Mouse (Mus musculus): ENCODE results near the gene Gadd45gip1. TPM values are rescaled to one million over a fixed set of nuclear protein-coding genes. Genes with fewer than 3 reads are reported as not detected.

The Gadd45gip1 gene
- total RNA-seq, 1 experiment from 2014 or later = 14.1 TPM

DNA sequence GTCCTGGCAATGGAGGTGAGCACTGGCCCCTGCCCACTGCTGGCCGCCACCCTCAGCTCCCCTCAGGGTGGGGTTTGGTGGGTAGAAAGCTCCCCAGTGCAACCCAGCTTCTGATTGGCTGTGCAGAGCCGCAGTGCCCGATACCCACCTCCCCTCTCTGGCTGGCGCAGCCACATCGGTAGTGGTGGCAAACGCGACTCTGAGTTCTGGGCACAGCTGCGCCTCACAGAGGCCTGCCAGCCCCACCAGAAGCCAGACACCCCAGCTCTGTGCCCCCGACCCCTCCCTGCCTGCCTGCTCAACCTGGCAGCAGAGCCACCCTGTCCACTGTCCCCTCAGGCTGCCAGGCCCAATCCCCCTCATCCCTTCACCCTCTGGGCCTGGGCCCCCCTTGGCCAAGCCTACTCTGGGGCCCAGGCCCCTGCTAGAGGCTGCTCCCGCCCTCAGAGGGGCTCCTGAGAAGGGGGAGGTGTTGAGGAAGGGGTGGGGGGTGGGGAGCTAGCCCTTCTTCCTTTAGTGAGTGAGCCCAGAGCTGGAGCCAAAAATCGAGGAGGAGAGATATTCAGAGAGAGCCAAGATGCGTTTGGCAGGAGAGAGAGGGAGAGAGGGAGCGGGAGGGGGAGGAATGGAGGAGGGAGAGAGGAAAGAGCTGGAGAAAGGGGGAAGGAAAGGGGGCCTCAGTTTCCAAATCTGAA, 37.4 kb upstream of the Gadd45gip1 start:
- ATAC-seq (ENCODE audit: extremely low read depth, insufficient number of reproducible peaks, low FRiP score, poor library complexity, severe bottlenecking) = no peak

DNA sequence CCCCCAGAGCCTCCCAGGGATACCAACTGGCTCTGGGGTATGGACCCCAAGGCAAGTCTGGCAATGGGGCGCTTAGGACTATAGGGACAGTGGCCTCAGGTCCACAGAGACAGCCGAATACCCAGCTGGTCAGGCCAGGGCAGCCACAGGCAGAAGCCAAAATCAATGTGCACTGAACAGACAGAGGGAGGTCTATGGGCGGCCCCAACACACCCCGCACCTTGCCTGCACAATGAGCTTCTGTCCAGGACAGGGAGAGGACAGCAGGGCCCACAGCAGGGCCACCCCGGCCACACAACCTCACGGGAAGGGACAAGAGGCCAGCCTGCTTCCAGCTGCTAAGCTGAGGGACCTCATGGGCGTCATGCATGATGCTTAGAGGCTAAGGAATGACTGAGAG, 36.8 kb upstream of the Gadd45gip1 start:
- no peak for ATAC-seq (ENCODE audit: extremely low read depth, insufficient number of reproducible peaks, low FRiP score, poor library complexity, severe bottlenecking)

DNA sequence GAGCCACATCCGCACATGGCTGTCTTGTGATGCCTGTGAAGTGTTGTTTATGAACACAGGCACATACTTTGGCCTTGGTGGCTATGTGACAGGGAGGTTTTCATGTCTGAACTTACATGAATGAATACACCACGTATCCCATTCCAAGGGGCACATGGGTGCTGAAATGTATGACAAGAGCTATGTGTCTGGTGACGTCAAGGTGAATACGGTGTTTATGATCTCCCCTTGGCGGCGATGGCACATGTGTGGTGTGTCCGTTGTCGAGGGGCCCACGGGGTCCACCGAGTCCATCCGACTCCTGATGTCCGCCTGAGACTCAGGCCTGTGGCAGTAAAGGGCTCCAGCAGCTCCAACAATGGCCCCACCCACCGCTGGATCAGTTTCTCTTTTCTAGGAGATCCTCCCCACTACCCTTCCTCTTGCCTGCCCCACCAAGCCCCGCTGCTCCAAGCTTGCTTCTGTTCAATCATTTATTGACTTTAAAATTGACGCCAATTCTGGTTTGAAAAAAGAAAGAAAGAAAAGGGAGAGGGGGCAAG, 34.0 kb upstream of the Gadd45gip1 start:
- ATAC-seq (ENCODE audit: extremely low read depth, insufficient number of reproducible peaks, low FRiP score, poor library complexity, severe bottlenecking) = no peak

DNA sequence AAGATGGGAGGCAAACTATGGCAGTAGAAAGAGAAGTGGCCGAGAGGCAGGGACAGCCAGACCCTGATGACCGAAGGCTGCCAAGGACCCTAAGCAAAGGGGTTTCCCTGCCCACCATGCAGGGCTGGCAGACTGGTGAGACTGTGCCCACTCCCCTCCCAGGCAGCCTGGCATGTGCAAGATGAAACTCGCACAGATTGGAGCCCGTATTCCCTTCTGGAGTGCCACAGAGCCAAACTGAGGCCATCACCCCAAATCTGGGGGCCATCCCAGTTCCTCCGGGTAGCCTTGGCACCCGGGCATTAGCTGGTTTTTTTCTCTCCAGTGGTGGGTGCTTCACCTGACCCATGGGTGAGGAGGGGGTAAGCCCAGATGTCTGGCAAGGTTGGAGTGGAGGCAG, 33.4 kb upstream of the Gadd45gip1 start:
- ATAC-seq (ENCODE audit: extremely low read depth, insufficient number of reproducible peaks, low FRiP score, poor library complexity, severe bottlenecking) = no peak

DNA sequence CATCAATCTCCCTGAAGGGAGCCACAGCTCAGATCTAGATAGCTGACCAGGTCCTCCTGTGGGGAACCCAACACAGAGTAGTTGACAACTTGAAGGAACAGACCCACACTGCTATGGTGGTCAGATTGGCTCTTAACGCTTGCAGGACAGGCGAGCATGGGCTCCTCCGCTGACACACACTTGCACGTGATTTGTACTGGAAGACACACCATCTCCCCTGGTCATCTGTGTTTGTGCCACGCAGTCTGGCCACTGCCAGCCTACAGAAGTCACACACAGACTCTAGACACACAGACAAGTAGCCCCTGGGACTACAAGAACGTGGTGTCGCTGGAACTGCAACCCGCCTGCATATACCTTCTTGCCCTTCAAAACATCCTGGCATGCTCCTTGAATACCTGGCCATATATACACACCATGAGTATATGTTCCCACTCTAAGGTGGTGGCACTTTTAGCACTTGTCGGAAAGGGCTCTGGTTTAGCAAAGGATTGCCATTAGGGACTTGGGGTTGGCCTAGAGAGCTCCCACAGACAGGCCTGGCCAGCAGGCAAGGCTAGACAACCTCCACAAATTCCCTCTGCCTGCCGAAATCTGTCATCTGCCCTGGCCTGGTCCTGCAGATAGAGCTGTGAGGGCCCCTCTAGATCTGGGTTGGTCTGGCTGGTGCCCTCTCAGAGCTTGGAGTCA, 32.7 kb upstream of the Gadd45gip1 start:
- no peak for ATAC-seq (ENCODE audit: extremely low read depth, insufficient number of reproducible peaks, low FRiP score, poor library complexity, severe bottlenecking)

DNA sequence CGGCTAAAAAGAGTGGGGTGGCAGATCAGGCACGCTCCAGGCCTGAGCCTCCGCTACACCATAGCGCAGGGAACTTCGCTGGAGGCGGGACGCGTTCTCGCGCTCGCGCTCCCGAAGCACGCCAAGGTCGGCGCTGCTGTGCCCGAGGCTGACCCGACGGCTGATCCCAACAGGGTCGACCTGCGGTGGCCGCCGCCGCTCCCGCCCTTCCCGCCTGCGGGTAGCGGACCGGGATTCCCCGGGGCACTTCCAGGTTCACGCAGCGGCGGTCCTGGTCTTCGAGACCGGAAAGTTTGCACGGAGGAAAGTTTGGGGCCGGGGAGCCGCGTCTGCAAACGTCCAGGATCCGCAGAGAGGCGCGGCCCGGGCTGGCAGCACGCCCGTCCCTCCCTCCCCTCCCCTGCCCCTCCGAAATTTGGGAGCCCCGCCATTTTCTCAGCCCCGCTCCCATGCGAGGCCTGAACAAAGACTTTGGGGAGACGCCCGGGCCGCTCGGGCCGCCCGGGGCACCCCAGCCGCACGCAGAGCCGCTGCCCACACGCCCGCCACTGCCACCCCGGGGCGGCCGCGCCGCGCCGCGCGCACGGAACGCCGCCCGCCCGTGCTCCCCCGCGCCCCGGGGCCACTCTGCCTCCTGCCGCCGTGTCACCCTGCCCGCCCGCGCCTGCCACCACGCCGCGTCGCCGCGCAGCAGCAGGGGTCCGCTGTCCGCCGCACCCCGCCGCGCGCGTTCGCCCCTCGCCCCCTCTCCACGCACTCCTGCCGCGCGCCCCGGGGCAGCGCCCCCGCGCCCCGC, 32.0 kb upstream of the Gadd45gip1 start:
- peak; percentile 11; the same call in 1 of the 2 replicates for ATAC-seq (ENCODE audit: extremely low read depth, insufficient number of reproducible peaks, low FRiP score, poor library complexity, severe bottlenecking)

DNA sequence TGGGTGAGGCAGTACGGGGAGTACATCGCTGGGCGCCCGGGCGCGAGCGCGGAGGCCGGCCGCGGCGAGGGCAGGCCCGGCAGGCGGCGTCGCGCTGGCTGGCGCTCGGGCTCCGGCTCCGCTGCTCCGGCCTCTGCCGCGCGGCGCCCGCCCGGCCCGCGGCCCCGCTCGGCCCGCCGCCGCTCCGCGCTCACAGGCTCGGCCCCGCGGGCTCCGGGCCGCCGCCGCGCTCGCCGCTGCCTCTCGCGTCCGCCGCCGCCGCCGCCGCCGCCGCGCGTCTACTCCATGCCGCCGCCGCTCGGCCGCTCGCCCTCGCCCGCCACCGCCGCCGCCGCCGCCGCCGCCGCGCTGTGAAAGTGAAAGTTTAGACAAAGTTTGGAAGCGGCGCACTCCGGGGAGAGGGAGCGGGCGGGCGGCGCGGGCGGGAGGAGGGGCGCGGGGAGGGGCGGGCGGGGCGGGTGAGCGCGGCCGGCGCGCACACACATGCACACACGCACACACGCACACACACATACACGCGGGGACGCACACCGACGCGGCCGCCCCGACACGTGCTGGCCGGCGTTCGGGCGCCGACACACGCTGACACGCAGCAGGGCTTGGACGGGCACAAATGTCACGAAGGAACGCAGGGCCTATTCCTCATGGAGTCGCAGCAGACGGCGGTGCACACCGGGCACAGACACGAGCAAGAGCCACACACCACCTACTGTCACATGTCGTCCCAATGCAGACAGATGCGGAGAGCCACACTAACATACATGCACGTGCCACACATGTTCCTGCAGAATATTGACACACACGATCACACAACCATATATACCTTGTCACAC, 31.1 kb upstream of the Gadd45gip1 start, which contains the start of gene Nfix:
TSS of gene Nfix (minus strand) at position 346 of the 833 bp plus-strand sequence.
- no peak for ATAC-seq (ENCODE audit: extremely low read depth, insufficient number of reproducible peaks, low FRiP score, poor library complexity, severe bottlenecking)

DNA sequence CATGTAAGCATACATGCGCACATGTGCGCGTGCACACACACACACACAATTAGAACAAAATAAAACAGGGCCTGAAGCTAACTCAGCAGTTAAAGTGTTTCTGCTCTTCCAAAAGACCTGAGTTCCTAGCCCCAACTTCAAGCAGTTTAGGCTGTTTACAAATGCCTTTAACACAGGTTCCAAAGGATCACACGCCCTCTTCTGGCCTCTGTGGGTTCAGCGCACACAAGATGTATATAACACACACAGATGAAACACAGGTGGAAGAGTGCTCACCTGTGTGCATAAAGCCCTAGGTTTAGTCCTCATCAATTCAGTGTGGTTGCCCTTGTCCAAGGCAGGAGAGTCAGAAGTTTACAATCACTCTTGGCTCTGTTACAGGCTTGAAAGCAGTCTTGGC, 25.3 kb upstream of the Gadd45gip1 start:
- ATAC-seq (ENCODE audit: extremely low read depth, insufficient number of reproducible peaks, low FRiP score, poor library complexity, severe bottlenecking) = no peak

DNA sequence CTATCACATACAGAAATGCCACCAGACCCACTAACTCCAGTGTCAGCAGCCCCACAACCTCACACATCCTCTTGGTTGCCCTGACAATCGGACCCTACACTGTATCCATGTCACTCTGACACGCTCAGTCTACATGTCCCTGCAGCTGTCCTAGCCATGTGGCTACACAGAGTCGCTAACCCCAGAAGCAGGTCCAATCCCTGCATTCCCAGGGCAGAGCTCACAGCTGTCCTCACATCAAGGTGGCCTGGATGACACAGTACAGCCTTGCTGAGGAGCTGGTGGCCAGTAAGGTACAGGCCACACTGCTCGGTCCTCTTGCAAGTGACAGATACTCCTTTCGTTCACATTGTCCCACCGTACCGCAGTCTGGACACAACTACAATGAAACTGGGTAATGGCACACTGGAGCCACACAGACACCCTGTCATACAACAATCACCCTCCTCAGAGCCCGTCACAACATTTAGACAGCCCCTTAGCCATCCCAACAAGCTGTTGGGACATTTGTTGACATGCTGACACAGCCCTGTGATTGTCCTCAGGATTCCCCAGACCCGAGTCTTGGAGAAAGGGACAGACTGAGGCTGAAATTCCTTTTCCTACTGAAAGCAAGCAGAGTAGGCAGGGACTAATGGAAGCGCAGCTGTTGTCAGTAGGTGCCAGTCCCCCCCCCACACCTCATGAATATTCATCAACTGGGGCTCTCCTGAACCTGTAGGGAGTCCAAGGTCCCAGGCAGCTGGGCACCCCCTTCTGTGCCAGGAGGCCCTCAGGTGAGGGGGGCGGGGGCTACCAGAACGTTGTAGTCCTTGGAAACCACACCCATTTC, 22.0 kb upstream of the Gadd45gip1 start:
- no peak for ATAC-seq (ENCODE audit: extremely low read depth, insufficient number of reproducible peaks, low FRiP score, poor library complexity, severe bottlenecking)

DNA sequence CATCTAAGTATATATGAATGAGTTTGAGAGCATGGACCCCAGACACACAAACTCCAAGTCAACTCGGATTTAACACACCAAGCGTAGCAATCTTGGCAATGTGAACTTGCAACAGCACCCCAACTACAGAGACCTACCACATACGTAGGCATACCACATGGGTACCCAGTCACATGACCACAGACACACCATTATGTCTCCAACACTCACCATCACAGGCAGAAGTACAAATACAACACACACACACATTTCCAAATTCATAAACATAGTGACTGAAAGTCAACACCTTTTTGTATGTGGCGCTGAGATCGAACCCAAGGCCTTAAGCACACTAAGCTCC, 21.4 kb upstream of the Gadd45gip1 start:
- ATAC-seq (ENCODE audit: extremely low read depth, insufficient number of reproducible peaks, low FRiP score, poor library complexity, severe bottlenecking) = no peak

DNA sequence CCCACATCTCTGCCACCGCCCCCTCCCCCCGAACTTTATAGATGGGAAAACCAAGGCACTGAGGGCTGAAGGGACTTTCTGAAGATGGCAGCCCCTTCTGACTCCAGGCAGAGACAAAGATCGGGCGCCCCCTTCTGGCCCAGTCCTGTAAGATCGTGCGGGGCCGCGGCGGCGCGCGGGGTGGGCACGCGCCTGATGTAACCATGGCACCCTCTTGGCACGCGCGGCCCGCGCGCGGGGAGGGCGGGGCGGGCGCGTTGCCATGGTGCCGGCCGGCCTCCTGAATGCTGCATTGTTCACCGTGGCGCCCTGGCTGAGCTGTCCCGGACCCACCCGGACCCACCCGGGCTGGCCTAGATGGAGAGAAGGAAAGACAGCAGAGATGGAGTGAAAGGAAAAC, 20.4 kb upstream of the Gadd45gip1 start:
- 0 out of 2 replicates have a peak, but pooled peaks have one; percentile 27 for ATAC-seq (ENCODE audit: extremely low read depth, insufficient number of reproducible peaks, low FRiP score, poor library complexity, severe bottlenecking)

DNA sequence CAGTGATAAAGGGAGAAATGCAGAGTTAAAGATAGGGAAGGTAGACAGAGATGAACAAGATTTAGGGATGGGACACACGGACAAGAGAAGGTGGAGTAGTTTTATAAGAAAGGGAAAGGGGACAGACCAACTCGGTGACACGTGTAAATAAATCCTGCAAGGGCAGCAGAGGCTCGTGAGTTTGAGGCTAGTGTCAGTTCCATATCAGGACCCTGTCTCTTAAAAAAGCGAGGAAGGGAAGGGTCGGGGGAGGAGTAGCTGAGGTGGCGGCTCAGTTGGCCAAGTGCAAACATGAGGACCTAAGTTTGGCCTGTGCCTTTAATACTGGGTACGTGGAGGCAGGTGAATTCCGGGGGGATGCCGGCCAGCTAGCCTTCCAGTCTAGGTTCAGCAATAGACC, 20.0 kb upstream of the Gadd45gip1 start:
- ATAC-seq (ENCODE audit: extremely low read depth, insufficient number of reproducible peaks, low FRiP score, poor library complexity, severe bottlenecking) = no peak

DNA sequence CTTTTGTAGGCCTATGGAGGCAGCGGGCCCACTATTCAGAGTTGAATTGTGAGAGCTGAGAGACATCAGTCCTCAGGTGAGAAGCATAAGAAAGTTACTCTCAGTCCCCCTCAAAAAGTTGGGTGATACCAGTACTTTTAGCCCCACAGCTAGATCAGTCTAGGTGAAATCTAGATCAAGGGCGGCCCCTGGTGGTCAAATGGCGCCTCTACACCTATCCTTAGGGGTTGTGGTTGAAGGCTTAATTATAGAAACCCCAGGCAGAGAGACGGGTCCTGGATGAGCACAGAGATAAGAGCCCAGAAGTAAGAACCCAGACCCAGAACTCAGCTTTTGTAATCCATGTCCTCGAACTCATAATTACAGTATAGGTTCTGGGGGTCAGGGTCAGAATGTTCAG, 18.3 kb upstream of the Gadd45gip1 start:
- peak; percentile 65; the same call in 1 of the 2 replicates for ATAC-seq (ENCODE audit: extremely low read depth, insufficient number of reproducible peaks, low FRiP score, poor library complexity, severe bottlenecking)

DNA sequence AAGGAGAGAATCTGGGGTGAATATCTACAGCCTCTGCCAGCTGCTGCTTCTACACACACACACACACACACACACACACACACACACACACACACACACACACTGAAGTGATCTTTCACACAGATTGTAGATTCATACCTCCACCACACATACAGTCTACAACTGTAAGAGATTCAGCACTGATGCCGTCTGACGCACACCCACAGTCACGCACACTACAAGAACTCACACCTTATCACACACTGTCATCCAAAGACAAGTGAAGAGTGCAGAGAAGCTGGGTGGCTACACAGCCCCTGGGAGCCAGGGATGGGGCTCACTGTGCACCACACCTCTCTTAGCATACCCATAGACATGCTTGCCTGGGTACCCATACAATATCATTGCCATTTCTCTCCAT, 17.5 kb upstream of the Gadd45gip1 start:
- no peak for ATAC-seq (ENCODE audit: extremely low read depth, insufficient number of reproducible peaks, low FRiP score, poor library complexity, severe bottlenecking)

DNA sequence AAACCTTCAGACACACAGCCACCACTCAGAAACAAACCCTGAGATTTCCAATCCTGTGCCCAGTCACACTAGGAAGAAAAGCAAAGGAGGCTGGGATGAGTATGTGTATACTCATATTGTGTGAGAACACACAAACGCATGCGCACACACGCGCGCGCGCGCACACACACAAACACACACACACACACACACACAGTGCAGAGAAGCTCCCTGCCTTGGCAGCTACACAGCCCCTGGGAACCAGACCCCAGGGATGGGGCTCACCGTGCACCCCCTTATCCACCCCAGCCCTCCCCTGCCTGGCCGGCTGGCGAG, 17.1 kb upstream of the Gadd45gip1 start:
- ATAC-seq (ENCODE audit: extremely low read depth, insufficient number of reproducible peaks, low FRiP score, poor library complexity, severe bottlenecking) = no peak

DNA sequence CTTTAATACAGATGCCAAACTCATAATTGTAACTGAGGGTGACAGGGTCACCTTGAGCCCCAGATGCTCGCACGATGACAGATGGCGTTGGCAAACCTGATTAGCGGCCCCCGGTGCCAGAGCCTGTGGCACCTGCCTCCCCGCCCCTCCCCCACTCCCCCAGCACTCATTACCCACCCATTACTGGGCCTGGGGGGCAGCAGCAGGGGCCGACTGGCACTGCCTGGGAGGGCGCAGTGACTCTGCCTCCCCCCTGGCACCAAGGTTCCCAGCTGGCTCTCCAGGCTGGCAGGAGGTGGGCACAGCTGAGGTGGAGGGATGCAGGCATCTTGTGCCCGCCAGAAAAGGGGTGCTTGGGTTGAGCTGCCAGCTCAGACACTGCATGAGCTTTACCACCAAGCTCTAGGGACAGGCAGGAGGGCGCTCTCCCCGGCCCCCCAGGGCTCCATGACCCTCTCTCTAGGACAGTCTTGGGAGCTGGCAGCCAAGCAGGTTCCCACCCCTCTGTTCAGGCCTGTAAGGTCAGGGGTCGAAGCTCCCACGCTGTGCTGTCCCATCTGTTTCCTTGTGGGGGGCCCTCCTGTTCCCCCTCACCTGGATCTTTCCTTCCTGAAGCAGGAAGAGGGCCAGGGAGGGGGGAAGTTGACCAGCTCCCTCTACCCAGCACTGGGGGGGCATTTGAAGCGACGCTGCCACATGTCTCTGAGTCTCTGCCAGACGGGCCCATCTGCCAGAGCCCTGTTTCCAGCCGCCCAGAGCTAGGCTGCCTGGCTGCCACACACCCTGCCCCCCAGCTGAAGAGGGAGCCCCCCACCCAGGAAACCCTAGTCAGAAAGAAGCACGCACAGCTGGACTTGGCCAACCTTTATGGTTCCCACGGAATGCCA, 16.5 kb upstream of the Gadd45gip1 start:
- ATAC-seq (ENCODE audit: extremely low read depth, insufficient number of reproducible peaks, low FRiP score, poor library complexity, severe bottlenecking) = no peak

DNA sequence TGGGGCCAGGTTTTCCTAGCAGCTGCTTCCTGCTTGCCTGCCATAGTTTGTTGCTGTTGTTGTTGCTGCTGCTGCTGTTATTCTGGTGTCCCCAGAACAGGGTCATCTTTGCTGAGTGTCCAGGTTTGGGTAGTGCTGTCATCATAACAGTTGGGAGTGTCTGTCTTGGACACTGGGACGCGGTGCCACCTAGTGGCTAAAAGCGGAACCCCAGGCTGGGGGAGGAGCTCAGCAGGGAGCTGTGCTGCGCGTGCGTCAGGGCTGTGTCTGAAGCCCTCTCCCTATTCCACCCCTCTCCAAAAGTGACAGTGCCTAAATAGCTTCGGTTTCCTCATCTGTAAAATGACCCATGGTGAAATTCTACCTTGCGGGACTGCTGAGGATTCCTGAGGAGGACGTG, 15.8 kb upstream of the Gadd45gip1 start:
- ATAC-seq (ENCODE audit: extremely low read depth, insufficient number of reproducible peaks, low FRiP score, poor library complexity, severe bottlenecking) = peak; percentile 89

Data from neutrophil, adult 5-6 weeks (primary cell).